Mouse (Mus musculus): ENCODE data around the gene Tmprss11g.

Tmprss11g gene

DNA sequence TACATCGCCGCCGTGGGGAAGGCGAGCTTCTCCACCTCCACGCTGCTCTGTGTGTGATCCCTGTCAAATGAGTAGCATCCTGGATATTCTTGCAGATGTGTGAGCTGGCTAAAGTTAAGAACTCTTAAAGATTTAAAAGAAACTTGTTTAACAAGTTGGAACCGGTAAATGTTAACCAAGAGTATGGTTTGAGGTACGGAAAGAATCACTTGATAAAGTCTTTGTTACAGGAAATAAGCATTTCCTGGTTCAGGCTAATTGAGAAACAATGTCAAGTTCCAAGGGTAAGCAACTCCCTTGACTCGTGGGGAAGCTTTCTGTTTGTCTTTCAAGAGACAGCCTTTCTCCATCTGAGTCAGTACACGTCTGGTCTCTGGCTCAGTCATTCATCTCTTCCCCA, at the start of gene Tmprss11g:
Gene Tmprss11g, minus strand, starts transcription at position 101 of the 400 bp plus-strand sequence.
- no peak for DNase-seq (ENCODE audit: extremely low spot score, low read depth, low spot score)

- DNase-seq (ENCODE audit: extremely low spot score, low read depth, low spot score): no peak
These were observed 28.3 kb upstream of the Tmprss11g start for GRCm38 (mm10) chr5:86546693-86547092.

DNA sequence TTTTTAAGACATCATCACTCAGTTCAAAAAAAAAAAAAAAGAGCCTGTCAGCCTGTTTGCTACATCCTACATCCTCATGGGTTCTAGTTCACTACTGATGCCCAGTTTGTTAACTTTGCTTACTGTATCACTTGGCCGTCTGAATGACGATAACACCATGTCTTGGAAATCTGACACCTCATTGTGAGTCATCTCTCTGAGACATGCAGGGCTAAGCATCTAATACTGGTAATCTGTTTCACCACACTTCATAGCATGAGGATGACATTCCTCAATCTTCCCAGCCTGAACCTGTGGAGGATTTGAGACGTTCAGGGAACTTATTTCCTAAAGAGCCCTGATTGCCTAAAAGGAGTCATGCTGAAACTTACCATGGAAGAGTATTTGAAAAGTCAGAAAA, 22.2 kb upstream of the Tmprss11g start:
- no peak for DNase-seq (ENCODE audit: extremely low spot score, low read depth, low spot score)

- no peak for DNase-seq (ENCODE audit: extremely low spot score, low read depth, low spot score)
These were observed 10.3 kb upstream of the Tmprss11g start for GRCm38 (mm10) chr5:86528725-86529124.

DNA sequence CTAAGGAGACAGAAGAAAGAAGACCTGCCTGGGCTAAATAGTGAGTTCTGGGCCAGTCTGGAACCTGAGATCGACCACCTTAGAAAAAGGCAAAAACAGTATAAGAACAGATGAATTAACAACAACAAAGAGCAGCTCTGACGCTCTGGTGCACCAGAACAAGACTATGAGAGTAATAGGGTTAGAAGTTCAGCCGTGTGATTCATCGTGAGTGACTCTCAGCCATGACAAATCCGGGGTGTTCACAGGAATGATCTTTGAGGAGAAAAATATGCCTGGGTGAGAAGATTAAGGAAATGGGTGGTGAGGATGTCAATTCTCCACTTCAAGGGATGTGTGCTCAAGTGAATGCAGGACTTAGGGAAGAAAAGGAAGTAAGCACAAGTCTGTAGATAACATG, 6.9 kb downstream of the Tmprss11g start:
- DNase-seq (ENCODE audit: extremely low spot score, low read depth, low spot score): no peak

DNA sequence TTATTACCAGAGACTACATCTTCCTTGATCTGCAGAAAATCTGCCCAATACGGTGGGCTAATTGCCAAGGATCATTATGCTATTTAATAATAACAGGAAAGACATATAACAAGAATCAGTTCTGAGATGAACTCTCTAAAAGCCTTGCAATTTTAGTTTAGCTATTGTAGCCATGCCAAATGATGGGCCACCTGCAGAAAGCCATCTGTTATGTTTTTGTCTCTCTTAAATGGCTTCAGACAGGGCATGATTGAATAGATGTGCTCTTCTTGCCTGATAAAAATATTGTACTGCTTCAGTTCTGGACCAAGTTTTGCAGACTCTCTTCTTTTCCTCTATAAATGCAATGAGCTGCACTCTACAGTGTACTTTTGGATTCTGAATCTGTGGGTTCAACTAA, 24.9 kb downstream of the Tmprss11g start:
- no peak for DNase-seq (ENCODE audit: extremely low spot score, low read depth, low spot score)

DNA sequence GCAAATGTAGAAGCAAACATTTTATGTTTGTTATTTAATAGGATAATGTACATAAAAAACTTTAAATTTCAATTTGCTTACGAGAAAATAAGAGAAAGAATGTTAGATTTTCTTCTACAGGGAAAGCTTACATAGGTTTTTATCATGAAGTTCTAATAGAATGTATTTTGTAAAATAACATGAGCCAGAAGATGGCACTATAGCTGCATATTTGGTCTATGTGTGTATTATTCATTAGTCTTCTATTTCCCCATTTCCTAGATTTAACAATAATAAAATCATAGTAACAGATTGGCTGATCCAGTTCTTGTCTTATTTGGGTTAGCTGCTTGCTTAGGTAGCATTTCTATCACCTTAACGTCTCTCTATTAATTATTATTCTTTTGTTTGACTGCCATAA, 35.8 kb downstream of the Tmprss11g start:
- DNase-seq (ENCODE audit: extremely low spot score, low read depth, low spot score): no peak

GRCm38 (mm10) chr5:86482031-86482430, 36.4 kb downstream of the Tmprss11g start:
- no peak for DNase-seq (ENCODE audit: extremely low spot score, low read depth, low spot score)

- no peak for DNase-seq (ENCODE audit: extremely low spot score, low read depth, low spot score)
These were observed 44.5 kb downstream of the Tmprss11g start for GRCm38 (mm10) chr5:86473859-86474258.

- DNase-seq (ENCODE audit: extremely low spot score, low read depth, low spot score): no peak
These were observed 49.5 kb downstream of the Tmprss11g start, which contains the start of gene Tmprss11a for GRCm38 (mm10) chr5:86468890-86469289. Tmprss11a (minus strand) TSS chr5:86468990.

GRCm38 (mm10) chr5:86439306-86439705, 79.1 kb downstream of the Tmprss11g start:
- no peak for DNase-seq (ENCODE audit: extremely low spot score, low read depth, low spot score)

DNA sequence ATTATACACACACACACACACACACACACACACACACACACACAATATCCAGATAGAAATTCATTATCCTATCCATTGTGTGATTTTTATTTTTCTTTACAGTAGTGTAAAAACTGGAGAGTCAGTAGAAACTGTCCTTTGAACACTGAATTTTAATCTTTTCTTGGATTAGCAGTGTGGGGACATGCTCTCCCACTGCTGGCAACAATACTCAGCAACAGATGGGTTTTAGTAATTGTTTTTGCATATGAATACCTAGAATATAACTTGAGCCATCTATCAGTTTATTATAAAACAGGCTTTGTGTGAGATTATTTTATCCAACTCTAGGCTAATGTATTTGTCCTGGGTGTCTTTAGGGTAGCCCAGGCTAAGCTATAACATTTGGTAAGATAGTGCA, 79.9 kb downstream of the Tmprss11g start:
- DNase-seq (ENCODE audit: extremely low spot score, low read depth, low spot score): no peak

All from hindlimb bud, embryonic 11.5 days (tissue).